Mouse (Mus musculus) C2C12 (cell line): ENCODE measurements around the gene Cryl1.

ENCODE experiments used
- CTCF ChIP-seq: IDR thresholded peaks from one replicate; pipeline ENCODE4 v1.5.1; 2011; ENCODE audit not compliant: control insufficient read depth, insufficient read depth, insufficient read length
- MAX ChIP-seq: IDR thresholded peaks from one replicate; pipeline ENCODE4 v1.6.1; 2011; ENCODE audit warnings: mild to moderate bottlenecking, control low read depth
- MYOG ChIP-seq: IDR thresholded peaks from one replicate; pipeline ENCODE4 v1.6.1; 2011; ENCODE audit not compliant: control insufficient read depth, insufficient read length; ENCODE audit errors: extremely low read depth

GRCm38 (mm10) chr14:57338666-57339065 is 59.7 kb downstream of the Cryl1 start:
- no peak for TF ChIP-seq MAX
- TF ChIP-seq CTCF: no peak
- TF ChIP-seq MYOG: no peak
